Mouse (Mus musculus) intestine, embryonic 16.5 days (tissue): ENCODE results near the gene Slc25a30. TPM values are rescaled to one million over a fixed set of nuclear protein-coding genes. Genes with fewer than 3 reads are reported as not detected.

Source experiments
- ATAC-seq: fragments of 200-750 bp; cut with Nextera tagmentation; 2 replicates; pipeline ENCODE4 v1.8.0; 2017; ENCODE audit warnings: moderate TSS enrichment, moderate library complexity
- H3K27ac ChIP-seq: fragments of 300-500 bp; sonication (generic); 2 replicates; pipeline ENCODE4 v1.5.1; 2014; ENCODE audit warnings: mild to moderate bottlenecking, low read length
- H3K27me3 ChIP-seq: fragments of 300-500 bp; sonication (generic); replicated peaks from 2 replicates; pipeline ENCODE4 v1.6.1; 2014; ENCODE audit warnings: low read length, control low read depth, mixed read lengths; ENCODE audit not compliant: control insufficient read depth, insufficient read depth
- H3K36me3 ChIP-seq: fragments of 300-500 bp; sonication (generic); 2 replicates; pipeline ENCODE4 v1.6.1; 2014; ENCODE audit warnings: low read length, control low read depth; ENCODE audit not compliant: control insufficient read depth, insufficient read depth
- H3K4me1 ChIP-seq: fragments of 300-500 bp; sonication (generic); 2 replicates; pipeline ENCODE4 v1.6.1; 2014; ENCODE audit warnings: low read length, control low read depth, mixed read lengths; ENCODE audit not compliant: control insufficient read depth, insufficient read depth
- H3K4me2 ChIP-seq: fragments of 300-500 bp; sonication (generic); 2 replicates; pipeline ENCODE4 v1.6.1; 2014; ENCODE audit warnings: low read depth, low read length, control low read depth
- H3K4me3 ChIP-seq: fragments of 300-500 bp; sonication (generic); 2 replicates; pipeline ENCODE4 v1.5.1; 2014; ENCODE audit warnings: mild to moderate bottlenecking, low read length
- H3K9ac ChIP-seq: fragments of 300-500 bp; sonication (generic); 2 replicates; pipeline ENCODE4 v1.6.1; 2014; ENCODE audit warnings: low read depth, low read length
- H3K9me3 ChIP-seq: fragments of 300-500 bp; sonication (generic); 2 replicates; pipeline ENCODE4 v1.6.1; 2016; ENCODE audit warnings: low read length, control low read depth; ENCODE audit not compliant: control insufficient read depth
- WGBS: fragments of 180-500 bp; shearing (Covaris S2); extraction: QIAGEN DNeasy Blood & Tissue Kit; methylation state at CpG from one replicate; pipeline ENCODE4 v1.1.7; 2014; 5-methylcytosine and 5-hydroxymethylcytosine counted together
- polyA plus RNA-seq: library from polyadenylated mRNA; unstranded; fragments of >200 nt; fragmentation: Nextera tagmentation; extraction: Ambion mirVana; gene quantifications from 2 replicates; pipeline ENCODE4 v1.2.1, GENCODE M21; 2015

Slc25a30 gene
- polyA plus RNA-seq, 1 experiment from 2014 or later = 2.1 TPM

DNA sequence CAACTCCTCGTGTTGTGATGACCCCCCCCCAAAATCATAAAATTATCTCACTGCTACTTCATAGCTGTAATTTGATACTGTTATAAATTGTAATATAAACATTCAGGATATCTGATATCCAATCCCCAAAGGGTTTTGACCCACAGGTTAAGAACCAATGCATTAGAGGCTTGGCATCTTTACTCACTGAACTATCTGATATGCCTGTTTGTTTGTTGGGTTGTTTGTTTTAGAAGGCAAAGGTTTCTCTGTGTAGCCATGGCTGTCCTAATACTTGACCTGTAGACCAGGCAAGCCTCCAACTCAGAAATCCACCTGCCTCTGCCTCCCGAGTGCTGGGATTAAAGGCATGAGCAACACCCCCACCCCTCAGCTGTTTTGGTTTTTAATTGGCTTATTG is 29.0 kb downstream of the Slc25a30 start:
- H3K4me1 ChIP-seq = peaks cover 4% of the 10 kb centered on the region
- H3K4me3 ChIP-seq = no peak overlapping the region
- H3K9me3 ChIP-seq = no peaks in the 10 kb centered on the region
- WGBS = 73% methylated on average over 2 of the region's 2 CpGs
- H3K27me3 ChIP-seq = no peaks in the 10 kb centered on the region
- 0 out of 2 replicates have a peak, but pooled peaks cover 3% of the 10 kb centered on the region for H3K36me3 ChIP-seq
- ATAC-seq = no peak
- H3K27ac ChIP-seq = no peak overlapping the region
- H3K4me2 ChIP-seq = no peak overlapping the region
- no peak overlapping the region for H3K9ac ChIP-seq

DNA sequence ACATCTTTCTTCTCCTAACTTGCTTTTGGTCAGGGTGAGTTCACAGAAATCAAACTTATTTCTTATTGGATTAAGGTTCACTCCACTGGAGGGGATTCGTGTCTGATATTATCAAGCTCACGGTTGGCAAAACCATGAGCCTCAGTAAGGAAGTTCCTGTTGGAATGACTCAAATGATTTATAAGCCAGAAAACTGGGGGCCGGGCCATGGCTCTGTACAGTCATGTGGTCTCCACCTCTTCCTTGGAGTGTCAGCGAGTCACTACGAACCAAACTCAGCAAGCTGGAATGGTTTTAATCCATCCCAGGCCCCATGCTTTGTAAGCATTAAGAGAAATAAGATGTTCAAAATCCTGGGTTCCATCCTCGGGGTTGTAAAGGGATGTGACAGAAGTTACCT is 29.9 kb downstream of the Slc25a30 start:
- no peaks in the 10 kb centered on the region for H3K27me3 ChIP-seq
- H3K9me3 ChIP-seq = no peaks in the 10 kb centered on the region
- no peak overlapping the region for H3K9ac ChIP-seq
- H3K4me2 ChIP-seq = no peak overlapping the region
- H3K4me1 ChIP-seq = peaks cover 13% of the 10 kb centered on the region
- no peak overlapping the region for H3K4me3 ChIP-seq
- 83% methylated on average over 6 of the region's 6 CpGs for WGBS
- ATAC-seq = no peak
- H3K36me3 ChIP-seq = no peaks in the 10 kb centered on the region
- no peak overlapping the region for H3K27ac ChIP-seq

GRCm38 (mm10) chr14:75753991-75754817 is 32.6 kb downstream of the Slc25a30 start, which contains the start of gene Cog3:
Cog3 (minus strand) TSS chr14:75754517.
- Histone ChIP-seq H3K36me3 (no peaks in the 10 kb centered on the region), H3K4me1 (peaks cover 13% of the 10 kb centered on the region), H3K9me3 (no peaks in the 10 kb centered on the region), H3K27ac (peak within 1 kb of the TSS; percentile 93), H3K4me3 (peak within 1 kb of the TSS; percentile 80), H3K9ac (peak within 1 kb of the TSS; percentile 94), H3K4me2 (peak within 1 kb of the TSS; percentile 67), H3K27me3 (no peaks in the 10 kb centered on the region)
- ATAC-seq = peak; percentile 97
- under 1% methylated on average over 77 of the region's 78 CpGs for WGBS

- 45% methylated on average over 8 of the region's 8 CpGs for WGBS
- Histone ChIP-seq H3K4me1 (peaks cover 13% of the 10 kb centered on the region), H3K9ac (peak overlapping the region; percentile 94), H3K4me3 (peak overlapping the region; percentile 80), H3K9me3 (no peaks in the 10 kb centered on the region), H3K4me2 (peak overlapping the region; percentile 67), H3K27me3 (no peaks in the 10 kb centered on the region), H3K27ac (no peak overlapping the region), H3K36me3 (no peaks in the 10 kb centered on the region)
- ATAC-seq = no peak
These were observed 33.6 kb downstream of the Slc25a30 start for GRCm38 (mm10) chr14:75753206-75753605.

DNA sequence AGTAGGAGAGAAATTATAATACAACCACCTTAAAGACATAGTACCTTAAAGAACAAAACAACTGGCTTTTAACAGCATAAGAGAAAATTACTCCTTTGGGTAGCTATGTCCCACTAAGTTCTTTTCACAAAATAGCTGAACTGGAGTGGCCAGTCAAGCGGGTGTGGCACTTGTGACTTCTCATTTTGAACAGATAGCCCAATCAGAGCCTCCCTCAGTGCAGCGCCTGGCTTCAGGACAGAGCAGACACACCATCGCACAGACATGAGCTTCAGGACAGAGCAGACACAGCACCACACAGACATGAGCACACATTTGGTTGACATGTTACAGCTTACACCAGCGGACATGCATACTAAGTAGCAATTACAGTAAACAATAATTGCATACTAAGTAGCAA is 35.8 kb downstream of the Slc25a30 start:
- no peaks in the 10 kb centered on the region for H3K36me3 ChIP-seq
- no peak overlapping the region for H3K9ac ChIP-seq
- H3K27ac ChIP-seq = no peak overlapping the region
- H3K4me3 ChIP-seq = no peak overlapping the region
- H3K27me3 ChIP-seq = no peaks in the 10 kb centered on the region
- peaks cover 13% of the 10 kb centered on the region for H3K4me1 ChIP-seq
- 78% methylated on average over 4 of the region's 4 CpGs for WGBS
- ATAC-seq = no peak
- no peak overlapping the region for H3K4me2 ChIP-seq
- no peaks in the 10 kb centered on the region for H3K9me3 ChIP-seq

DNA sequence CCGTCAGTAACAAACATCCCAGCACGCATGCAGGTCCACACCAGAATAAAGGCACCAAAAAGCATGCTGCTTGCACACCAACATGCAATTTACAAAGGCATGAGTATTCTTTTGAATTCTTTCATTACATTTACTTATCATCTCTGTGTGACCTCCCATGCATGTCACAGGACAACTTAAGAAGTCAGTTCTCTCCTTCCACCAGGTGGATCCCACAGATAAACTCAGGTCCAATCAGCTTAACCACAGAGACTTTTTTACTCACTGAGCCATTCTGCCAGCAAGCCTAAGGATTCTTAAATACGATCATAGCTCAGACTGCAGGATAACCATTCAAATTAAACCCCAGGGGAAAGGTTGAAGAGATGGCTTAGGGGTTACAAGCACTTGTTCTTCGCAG is 37.7 kb downstream of the Slc25a30 start:
- no peak overlapping the region for H3K4me3 ChIP-seq

DNA sequence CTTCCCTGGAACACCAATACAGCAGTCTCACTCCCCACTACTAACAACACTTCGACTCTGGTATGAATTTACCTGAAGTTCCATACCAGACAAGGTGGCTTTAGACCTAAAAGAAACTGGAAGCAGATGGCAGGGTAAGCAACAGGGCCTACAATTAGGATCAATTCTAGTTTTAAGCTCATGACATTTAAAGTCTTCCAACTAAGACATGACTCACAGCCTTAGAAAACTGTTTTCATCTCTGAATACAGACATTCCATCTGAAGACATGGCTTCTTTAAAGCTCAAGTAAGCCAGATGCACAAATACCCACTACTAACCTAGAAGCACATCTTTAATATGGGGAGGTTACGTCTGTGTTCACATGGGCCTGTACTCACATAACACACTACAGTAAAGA is 38.9 kb downstream of the Slc25a30 start:
- H3K4me2 ChIP-seq = no peak overlapping the region
- H3K4me3 ChIP-seq = no peak overlapping the region
- ATAC-seq = no peak
- H3K9me3 ChIP-seq = no peaks in the 10 kb centered on the region
- H3K9ac ChIP-seq = no peak overlapping the region
- 90% methylated on average over 2 of the region's 2 CpGs for WGBS
- no peaks in the 10 kb centered on the region for H3K27me3 ChIP-seq
- H3K4me1 ChIP-seq = peaks cover 9% of the 10 kb centered on the region
- H3K27ac ChIP-seq = no peak overlapping the region
- no peaks in the 10 kb centered on the region for H3K36me3 ChIP-seq

More for the DNA sequence above, 37.7 kb downstream of the Slc25a30 start:
- Histone ChIP-seq H3K27me3 (no peaks in the 10 kb centered on the region), H3K9me3 (no peaks in the 10 kb centered on the region), H3K9ac (no peak overlapping the region), H3K27ac (no peak overlapping the region), H3K36me3 (no peaks in the 10 kb centered on the region), H3K4me1 (peaks cover 13% of the 10 kb centered on the region), H3K4me2 (no peak overlapping the region)
- whole genome bisulfite sequencing = 91% methylated on average over 4 of the region's 4 CpGs
- no peak for ATAC-seq

- 84% methylated on average over 3 of the region's 3 CpGs for WGBS
- Histone ChIP-seq H3K36me3 (peaks cover 6% of the 10 kb centered on the region; the same call in 1 of the 2 replicates), H3K9ac (no peak overlapping the region), H3K4me1 (no peaks in the 10 kb centered on the region), H3K27me3 (no peaks in the 10 kb centered on the region), H3K4me3 (no peak overlapping the region), H3K4me2 (no peak overlapping the region), H3K9me3 (no peaks in the 10 kb centered on the region), H3K27ac (no peak overlapping the region)
- ATAC-seq = no peak
These were observed 44.9 kb downstream of the Slc25a30 start for GRCm38 (mm10) chr14:75741904-75742303.

DNA sequence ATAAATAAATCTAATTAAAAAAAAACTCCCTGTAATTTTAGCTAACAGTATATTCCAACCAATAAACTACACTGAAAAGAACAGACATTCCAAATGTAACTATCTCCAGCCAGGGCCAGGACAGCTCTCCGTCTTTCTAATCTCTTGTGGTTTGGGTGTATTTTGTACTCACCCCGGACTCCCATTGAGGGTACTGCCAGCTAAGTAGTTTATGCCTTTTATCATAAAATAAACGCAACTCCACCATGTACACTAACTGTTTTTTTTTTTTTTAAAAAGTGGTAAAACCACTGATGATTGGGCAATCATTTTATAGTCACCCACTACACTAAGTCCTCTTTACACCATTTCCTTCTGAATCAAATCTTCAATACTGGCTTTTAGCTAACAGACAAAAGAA is 51.2 kb downstream of the Slc25a30 start:
- Histone ChIP-seq H3K4me3 (no peak overlapping the region), H3K4me1 (no peaks in the 10 kb centered on the region), H3K27me3 (no peaks in the 10 kb centered on the region), H3K9me3 (no peaks in the 10 kb centered on the region), H3K36me3 (peaks cover 13% of the 10 kb centered on the region), H3K27ac (no peak overlapping the region), H3K4me2 (no peak overlapping the region), H3K9ac (no peak overlapping the region)
- ATAC-seq = no peak
- WGBS = 92% methylated on average over 3 of the region's 3 CpGs
